8 mouse cellular contexts compared by ENCODE assay signal in genomic region chr1:138912156-138912616, GRCm38 (mm10). TPM values are rescaled to one million over a fixed set of nuclear protein-coding genes. Genes with fewer than 3 reads are reported as not detected.
DNase-seq lines count a peak whose midpoint lies in the region; ATAC-seq and TF ChIP-seq lines count a peak whose summit lies in the region.

No protein-coding gene starts in this region.

- intact Hi-C loops in heart, postnatal 25 days (cut with DNase I) = loop anchor here (2.0 to 10.0 kb wide), 3 partner anchors 17 to 165 kb away; partner anchors contain the start of gene Dennd1b
- intact Hi-C loops in left cerebral cortex, postnatal 10 days (cut with DNase I) = no loop called here

- H3K27ac ChIP-seq in forebrain, postnatal 0 days (ENCODE audit: low read depth, low read length) = no peak overlapping the region
- H3K27ac ChIP-seq in forebrain, embryonic 15.5 days (replicated peaks) = no peak overlapping the region
- H3K27ac ChIP-seq in cortical plate, adult 2 months (ENCODE audit: insufficient read depth, low read length) = no peak overlapping the region
- no peak overlapping the region for H3K27ac ChIP-seq in lung, embryonic 14.5 days (ENCODE audit: low read depth)

- no peaks in the 10 kb centered on the region for H3K27me3 ChIP-seq in forebrain, postnatal 0 days (ENCODE audit: insufficient read depth, low read length)
- H3K27me3 ChIP-seq in forebrain, embryonic 15.5 days = no peaks in the 10 kb centered on the region
- no peaks in the 10 kb centered on the region for H3K27me3 ChIP-seq in lung, embryonic 14.5 days (ENCODE audit: insufficient read depth, low read length)

- H3K4me2 ChIP-seq in forebrain, postnatal 0 days (ENCODE audit: low read depth) = peak overlapping the region; percentile 26; the same call in 1 of the 2 replicates
- no peak overlapping the region for H3K4me2 ChIP-seq in forebrain, embryonic 15.5 days (replicated peaks)
- peak overlapping the region; percentile 51 for H3K4me2 ChIP-seq in lung, embryonic 14.5 days

- ATAC-seq in forebrain, postnatal 0 days = peak; percentile 38; the same call in 1 of the 2 replicates
- ATAC-seq in forebrain, embryonic 15.5 days (replicated peaks) = no peak
- ATAC-seq in lung, embryonic 14.5 days (ENCODE audit: insufficient read depth) = peak; percentile 54

- WGBS in forebrain, postnatal 0 days = 38% methylated on average over 8 of the region's 8 CpGs
- WGBS in forebrain, embryonic 15.5 days = 47% methylated on average over 8 of the region's 8 CpGs
- 15% methylated on average over 8 of the region's 8 CpGs for WGBS in lung, embryonic 14.5 days

- no peaks in the 10 kb centered on the region for H3K36me3 ChIP-seq in forebrain, postnatal 0 days (ENCODE audit: insufficient read depth)
- no peaks in the 10 kb centered on the region for H3K36me3 ChIP-seq in forebrain, embryonic 15.5 days
- H3K36me3 ChIP-seq in lung, embryonic 14.5 days (ENCODE audit: insufficient read depth) = no peaks in the 10 kb centered on the region

- no peak overlapping the region for H3K4me3 ChIP-seq in forebrain, postnatal 0 days (ENCODE audit: low read depth, low read length)
- H3K4me3 ChIP-seq in forebrain, embryonic 15.5 days = no peak overlapping the region
- no peak overlapping the region for H3K4me3 ChIP-seq in cortical plate, adult 2 months (ENCODE audit: insufficient read depth, low read length)
- H3K4me3 ChIP-seq in lung, embryonic 14.5 days (ENCODE audit: low read depth, low read length) = no peak overlapping the region

- DNase-seq in forebrain, postnatal 0 days = peak; percentile 18
- DNase-seq in B cell, adult 2 months = peak; percentile 9 to 12
- peak; percentile 48 for DNase-seq in heart, postnatal 25 days (ENCODE audit: low spot score)
- DNase-seq in lung, embryonic 14.5 days = peak; percentile 67
- peak; percentile 16 for DNase-seq in thymus, postnatal 0 days (ENCODE audit: low spot score)
- DNase-seq in left cerebral cortex, postnatal 10 days (ENCODE audit: extremely low spot score in 1 of 2, low spot score in 2 of 2) = no peak

- TF ChIP-seq CTCF in forebrain, postnatal 0 days (IDR thresholded peaks at IDR 0.05; ENCODE audit: low read depth) = peak; percentile 45
- TF ChIP-seq CTCF in cortical plate, adult 2 months (IDR thresholded peaks at IDR 0.05; ENCODE audit: extremely low read depth, insufficient read depth, low read length) = 0 out of 2 replicates have a peak, but pooled peaks have one; percentile 7
- TF ChIP-seq CTCF in lung, embryonic 14.5 days (IDR thresholded peaks at IDR 0.05; ENCODE audit: low read depth) = peak; percentile 30; the same call in 1 of the 2 replicates

- H3K4me1 ChIP-seq in forebrain, postnatal 0 days (ENCODE audit: insufficient read depth) = no peaks in the 10 kb centered on the region
- 0 out of 2 replicates have a peak, but pooled peaks cover 8% of the 10 kb centered on the region for H3K4me1 ChIP-seq in forebrain, embryonic 15.5 days
- H3K4me1 ChIP-seq in cortical plate, adult 2 months (ENCODE audit: control insufficient read depth, insufficient read depth, low read length) = no peaks in the 10 kb centered on the region
- H3K4me1 ChIP-seq in lung, embryonic 14.5 days (ENCODE audit: insufficient read depth) = peaks cover 3% of the 10 kb centered on the region; the same call in 1 of the 2 replicates

- H3K9ac ChIP-seq in forebrain, postnatal 0 days = no peak overlapping the region
- no peak overlapping the region for H3K9ac ChIP-seq in forebrain, embryonic 15.5 days (replicated peaks)
- H3K9ac ChIP-seq in lung, embryonic 14.5 days = no peak overlapping the region

- H3K9me3 ChIP-seq in forebrain, postnatal 0 days (ENCODE audit: low read length) = no peaks in the 10 kb centered on the region
- no peaks in the 10 kb centered on the region for H3K9me3 ChIP-seq in forebrain, embryonic 15.5 days
- no peaks in the 10 kb centered on the region for H3K9me3 ChIP-seq in lung, embryonic 14.5 days (ENCODE audit: low read depth, low read length)

- no peak for TF ChIP-seq POLR2A in cortical plate, adult 2 months (IDR thresholded peaks at IDR 0.05; ENCODE audit: extremely low read depth, insufficient read depth, low read length)

RNA-seq across cellular contexts. Expression of gene Dennd1b, which starts 51.0 kb away (rescaled TPM):
- 10.5 and 12.0 TPM in 2 replicates for total RNA-seq in forebrain, postnatal 0 days (2014; rRNA removed)
- polyA plus RNA-seq in forebrain, postnatal 0 days (2015; fragmentation: Nextera tagmentation; extraction: Ambion mirVana) = 4.1 and 5.6 TPM in 2 replicates
- polyA plus RNA-seq in forebrain, embryonic 15.5 days (2015; fragmentation: Nextera tagmentation; extraction: Ambion mirVana) = 8.3 and 9.4 TPM in 2 replicates
- 5.5 and 6.1 TPM in 2 replicates for polyA plus RNA-seq in cortical plate, adult 2 months (2012; rRNA removed)
- 10 to 100 TPM; 22.6 to 23.2 TPM for total RNA-seq in heart, postnatal 25 days (2021)
- polyA plus RNA-seq in lung, embryonic 14.5 days (2014; fragmentation: Nextera tagmentation; extraction: Ambion mirVana) = 10.5 and 10.8 TPM in 2 replicates
- 21.0 and 27.1 TPM in 2 replicates for polyA plus RNA-seq in thymus, postnatal 0 days (2015; fragmentation: Nextera tagmentation; extraction: Ambion mirVana)
- total RNA-seq in left cerebral cortex, postnatal 10 days (2021) = 10 to 100 TPM; 20.0 to 20.4 TPM

RNA-seq across cellular contexts. Expression of gene 2310009B15Rik, which starts 55.5 kb away (rescaled TPM):
- total RNA-seq in forebrain, postnatal 0 days (2014; rRNA removed) = 33.0 and 37.4 TPM in 2 replicates
- 41.9 and 45.8 TPM in 2 replicates for polyA plus RNA-seq in forebrain, postnatal 0 days (2015; fragmentation: Nextera tagmentation; extraction: Ambion mirVana)
- polyA plus RNA-seq in forebrain, embryonic 15.5 days (2015; fragmentation: Nextera tagmentation; extraction: Ambion mirVana) = 29.7 and 35.5 TPM in 2 replicates
- 29.0 and 31.8 TPM in 2 replicates for polyA plus RNA-seq in cortical plate, adult 2 months (2012; rRNA removed)
- 1 to 10 TPM; 8.9 to 10.0 TPM for total RNA-seq in heart, postnatal 25 days (2021)
- 54.2 and 61.7 TPM in 2 replicates for polyA plus RNA-seq in lung, embryonic 14.5 days (2014; fragmentation: Nextera tagmentation; extraction: Ambion mirVana)
- polyA plus RNA-seq in thymus, postnatal 0 days (2015; fragmentation: Nextera tagmentation; extraction: Ambion mirVana) = 57.3 and 59.5 TPM in 2 replicates
- 10 to 100 TPM; 14.6 to 15.4 TPM for total RNA-seq in left cerebral cortex, postnatal 10 days (2021)

Comparison
In these comparisons a context has a peak if more than half of its experiments do, and no peak if none do; other contexts are left out.
1. DNase-seq: peak in forebrain, postnatal 0 days (single experiment), B cell, adult 2 months (2 of 2), heart, postnatal 25 days (single experiment), lung, embryonic 14.5 days (single experiment) and thymus, postnatal 0 days (single experiment); none in left cerebral cortex, postnatal 10 days (0 of 2).
2. Peak in every context shown above with its lines, with median percentiles within 50 percentile points of each other: CTCF ChIP-seq.